Mouse (Mus musculus): ENCODE measurements at regions not wholly inside any gene's neighbourhood (a gene's known extent, or its start where the extent isn't known, plus 50 kb on each side); places are given as distances from the start of the nearest gene placed in this dataset.

DNA sequence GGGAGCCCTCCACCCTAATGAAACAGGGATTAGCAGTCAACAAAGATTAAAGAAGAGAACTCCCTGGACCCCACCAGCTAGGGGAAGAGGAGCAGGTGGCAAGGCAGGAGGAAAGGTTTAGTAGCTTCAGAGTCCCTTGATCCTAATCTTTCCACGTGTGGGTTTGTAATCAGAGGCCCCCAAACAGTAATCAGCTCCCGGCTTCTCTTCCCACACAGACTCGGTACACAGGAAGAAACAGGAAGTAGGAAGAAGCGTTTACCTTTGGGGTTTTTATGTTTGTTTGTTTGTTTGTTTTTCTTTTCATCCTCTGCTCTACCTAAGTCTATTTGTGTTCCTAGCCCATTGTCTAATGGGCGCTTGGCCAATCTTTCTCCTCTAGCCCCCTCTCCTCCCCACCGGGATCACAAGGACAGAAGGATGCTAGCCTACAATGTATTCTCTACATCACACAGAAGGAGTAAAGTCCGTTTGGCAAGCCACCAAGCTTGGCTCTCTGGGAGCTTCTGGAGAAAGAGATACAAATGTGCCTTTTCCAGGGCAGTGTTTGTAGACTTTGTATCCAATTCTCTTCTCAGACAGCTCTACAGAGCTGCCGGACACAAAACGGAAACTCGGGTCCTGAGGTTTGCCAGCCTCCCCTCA lies 226.5 kb upstream of the Jarid2 start:
- no peak for TF ChIP-seq POLR2A (IDR thresholded peaks at IDR 0.05; ENCODE audit: borderline replicate concordance, extremely low read depth, insufficient read depth, insufficient read length, poor library complexity, severe bottlenecking)
- TF ChIP-seq CTCF (IDR thresholded peaks at IDR 0.05; ENCODE audit: borderline replicate concordance, extremely low read depth, insufficient read depth, insufficient read length), result no peak

All from brain, embryonic 14.5 days (tissue).